Mouse (Mus musculus) forebrain, postnatal 0 days (tissue): Measurements from ENCODE around the gene Usp12. TPM values are rescaled to one million over a fixed set of nuclear protein-coding genes. Genes with fewer than 3 reads are reported as not detected.
A peak's percentile ranks its signal among the peaks of the same experiment; 100 is the strongest.

Experiments used
- ATAC-seq: fragments of 200-750 bp; cut with Nextera tagmentation; 2 replicates; pipeline ENCODE4 v1.8.0; 2017; ENCODE audit warnings: mild to moderate bottlenecking, moderate library complexity
- DNase-seq: peaks from one replicate; pipeline ENCODE4 v3.0.0-alpha.2; 2015
- H3K27ac ChIP-seq: fragments of 300-500 bp; sonication (generic); 2 replicates; pipeline ENCODE4 v1.5.1; 2014; ENCODE audit warnings: low read depth, mild to moderate bottlenecking, antibody characterized with exemption, low read length, moderate library complexity, mixed read lengths
- H3K27me3 ChIP-seq: fragments of 300-500 bp; sonication (generic); 2 replicates; pipeline ENCODE4 v1.6.1; 2014; ENCODE audit warnings: mild to moderate bottlenecking, low read length, mixed read lengths; ENCODE audit not compliant: insufficient read depth
- H3K36me3 ChIP-seq: fragments of 300-500 bp; sonication (generic); 2 replicates; pipeline ENCODE4 v1.6.1; 2014; ENCODE audit warnings: mild to moderate bottlenecking, moderate library complexity; ENCODE audit not compliant: insufficient read depth
- H3K4me1 ChIP-seq: fragments of 300-500 bp; sonication (generic); 2 replicates; pipeline ENCODE4 v1.6.1; 2014; ENCODE audit warnings: antibody characterized with exemption; ENCODE audit not compliant: insufficient read depth
- H3K4me2 ChIP-seq: fragments of 300-500 bp; sonication (generic); 2 replicates; pipeline ENCODE4 v1.6.1; 2014; ENCODE audit warnings: low read depth, mild to moderate bottlenecking, moderate library complexity
- H3K4me3 ChIP-seq: fragments of 300-500 bp; sonication (generic); 2 replicates; pipeline ENCODE4 v1.5.1; 2014; ENCODE audit warnings: low read depth, low read length, mixed read lengths
- H3K9ac ChIP-seq: fragments of 300-500 bp; sonication (generic); 2 replicates; pipeline ENCODE4 v1.6.1; 2014; ENCODE audit warnings: mild to moderate bottlenecking
- H3K9me3 ChIP-seq: fragments of 300-500 bp; sonication (generic); 2 replicates; pipeline ENCODE4 v1.6.1; 2016; ENCODE audit warnings: low read length
- CTCF ChIP-seq: sonication (generic); IDR thresholded peaks from 2 replicates; pipeline ENCODE4 v1.5.1; 2016; ENCODE audit warnings: antibody characterized with exemption, control low read depth, low read depth
- WGBS: fragments of 180-500 bp; shearing (Covaris S2); extraction: QIAGEN DNeasy Blood & Tissue Kit; methylation state at CpG from one replicate; pipeline ENCODE4 v1.1.7; 2014; 5-methylcytosine and 5-hydroxymethylcytosine counted together
- polyA plus RNA-seq: library from polyadenylated mRNA; unstranded; fragments of >200 nt; fragmentation: Nextera tagmentation; extraction: Ambion mirVana; gene quantifications from 2 replicates; pipeline ENCODE4 v1.2.1, GENCODE M21; 2015
- total RNA-seq: library from RNA; depleted of rRNA; stranded (reverse); fragments of >200 nt; gene quantifications from 2 replicates; pipeline ENCODE4 v1.2.3, GENCODE M21; 2014; rRNA removed

The Usp12 gene
- total and polyA plus RNA-seq, 2 experiments from 2014 or later = 16.2 to 31.1 TPM

- WGBS = 83% methylated on average over 4 of the region's 4 CpGs
Measured at GRCm38 (mm10) chr5:146699433-146700019, 95.3 kb downstream of the Usp12 start.

GRCm38 (mm10) chr5:146695543-146695942 is 99.3 kb downstream of the Usp12 start:
- no peak overlapping the region for H3K4me3 ChIP-seq
- no peaks in the 10 kb centered on the region for H3K9me3 ChIP-seq
- no peaks in the 10 kb centered on the region; the same call in 1 of the 2 replicates for H3K27me3 ChIP-seq
- no peaks in the 10 kb centered on the region for H3K36me3 ChIP-seq
- no peak for TF ChIP-seq CTCF
- H3K4me1 ChIP-seq = no peaks in the 10 kb centered on the region
- ATAC-seq = no peak
- no peak for DNase-seq
- H3K4me2 ChIP-seq = no peak overlapping the region
- H3K9ac ChIP-seq = no peak overlapping the region
- WGBS = 83% methylated on average over 5 of the region's 5 CpGs
- no peak overlapping the region for H3K27ac ChIP-seq

More at GRCm38 (mm10) chr5:146699433-146700019, 95.3 kb downstream of the Usp12 start:
- no peaks in the 10 kb centered on the region for H3K4me1 ChIP-seq
- no peak for TF ChIP-seq CTCF
- H3K27me3 ChIP-seq = no peaks in the 10 kb centered on the region; the same call in 1 of the 2 replicates
- H3K4me2 ChIP-seq = no peak overlapping the region
- no peak overlapping the region for H3K9ac ChIP-seq
- DNase-seq (no peak), ATAC-seq (no peak)
- no peak overlapping the region for H3K4me3 ChIP-seq
- no peak overlapping the region for H3K27ac ChIP-seq
- no peaks in the 10 kb centered on the region for H3K36me3 ChIP-seq
- H3K9me3 ChIP-seq = no peaks in the 10 kb centered on the region

GRCm38 (mm10) chr5:146692976-146693361 is 101.8 kb downstream of the Usp12 start:
- no peak overlapping the region for H3K9ac ChIP-seq
- ATAC-seq (no peak), DNase-seq (no peak)
- H3K27ac ChIP-seq = no peak overlapping the region
- no peaks in the 10 kb centered on the region for H3K4me1 ChIP-seq
- H3K36me3 ChIP-seq = no peaks in the 10 kb centered on the region
- H3K9me3 ChIP-seq = no peaks in the 10 kb centered on the region
- WGBS = 76% methylated on average over 5 of the region's 5 CpGs
- H3K4me3 ChIP-seq = no peak overlapping the region
- H3K4me2 ChIP-seq = no peak overlapping the region
- TF ChIP-seq CTCF = no peak
- no peaks in the 10 kb centered on the region; the same call in 1 of the 2 replicates for H3K27me3 ChIP-seq

- H3K27me3 ChIP-seq = no peaks in the 10 kb centered on the region; the same call in 1 of the 2 replicates
- ATAC-seq = peak; percentile 68
- no peak overlapping the region for H3K4me3 ChIP-seq
- peak; percentile 48 for DNase-seq
- H3K27ac ChIP-seq = no peak overlapping the region
- H3K9ac ChIP-seq = no peak overlapping the region
- no peaks in the 10 kb centered on the region for H3K4me1 ChIP-seq
- WGBS = 53% methylated on average over 7 of the region's 7 CpGs
- no peaks in the 10 kb centered on the region for H3K9me3 ChIP-seq
- H3K36me3 ChIP-seq = no peaks in the 10 kb centered on the region
- no peak overlapping the region for H3K4me2 ChIP-seq
- no peak for TF ChIP-seq CTCF
Measured at GRCm38 (mm10) chr5:146692361-146692975, 102.3 kb downstream of the Usp12 start.

GRCm38 (mm10) chr5:146691745-146692144 is 103.1 kb downstream of the Usp12 start:
- Histone ChIP-seq H3K27ac (no peak overlapping the region), H3K4me3 (no peak overlapping the region), H3K27me3 (no peaks in the 10 kb centered on the region), H3K4me1 (no peaks in the 10 kb centered on the region), H3K9ac (no peak overlapping the region), H3K9me3 (no peaks in the 10 kb centered on the region), H3K4me2 (no peak overlapping the region), H3K36me3 (no peaks in the 10 kb centered on the region)
- DNase-seq (no peak), ATAC-seq (no peak)
- 79% methylated on average over 8 of the region's 8 CpGs for WGBS
- 0 out of 2 replicates have a peak, but pooled peaks have one; percentile 15 for TF ChIP-seq CTCF

GRCm38 (mm10) chr5:146687541-146688313 is 107.1 kb downstream of the Usp12 start:
- no peak for DNase-seq
- Histone ChIP-seq H3K36me3 (no peaks in the 10 kb centered on the region), H3K9ac (no peak overlapping the region), H3K4me2 (no peak overlapping the region), H3K27ac (no peak overlapping the region), H3K9me3 (no peaks in the 10 kb centered on the region), H3K4me1 (no peaks in the 10 kb centered on the region), H3K27me3 (no peaks in the 10 kb centered on the region), H3K4me3 (no peak overlapping the region)
- no peak for TF ChIP-seq CTCF
- 70% methylated on average over 17 of the region's 17 CpGs for WGBS
- no peak for ATAC-seq

- Histone ChIP-seq H3K36me3 (no peaks in the 10 kb centered on the region), H3K9me3 (no peaks in the 10 kb centered on the region), H3K4me3 (no peak overlapping the region), H3K4me1 (no peaks in the 10 kb centered on the region), H3K4me2 (no peak overlapping the region), H3K27me3 (no peaks in the 10 kb centered on the region), H3K27ac (no peak overlapping the region), H3K9ac (no peak overlapping the region)
- 85% methylated on average over 12 of the region's 12 CpGs for WGBS
- ATAC-seq (no peak), DNase-seq (no peak)
- no peak for TF ChIP-seq CTCF
Measured at GRCm38 (mm10) chr5:146686954-146687353, 107.9 kb downstream of the Usp12 start.

Other genes starting within 250 kb of the Usp12 start
- gene Gm3415, start 238.9 kb downstream of the Usp12 start, total RNA-seq = not detected in 2 replicates
- gene Gm3415, start 238.9 kb downstream of the Usp12 start, polyA plus RNA-seq = not detected in 2 replicates
- gene Gpr12, start 209.8 kb downstream of the Usp12 start, total RNA-seq = 38.7 and 50.9 TPM in 2 replicates
- gene Gpr12, start 209.8 kb downstream of the Usp12 start, polyA plus RNA-seq = 39.5 and 42.8 TPM in 2 replicates
- 330 and 390 TPM in 2 replicates for gene Rpl21, start 37.9 kb upstream of the Usp12 start, total RNA-seq
- 375 and 447 TPM in 2 replicates for gene Rpl21, start 37.9 kb upstream of the Usp12 start, polyA plus RNA-seq
- gene Rasl11a, start 50.1 kb upstream of the Usp12 start, total RNA-seq = 17.8 and 19.6 TPM in 2 replicates
- 22.8 and 24.7 TPM in 2 replicates for gene Rasl11a, start 50.1 kb upstream of the Usp12 start, polyA plus RNA-seq
- 67.6 and 101 TPM in 2 replicates for gene Gtf3a, start 153.7 kb upstream of the Usp12 start, total RNA-seq
- gene Gtf3a, start 153.7 kb upstream of the Usp12 start, polyA plus RNA-seq = 123 and 138 TPM in 2 replicates
- 17.1 and 22.6 TPM in 2 replicates for gene Mtif3, start 168.8 kb upstream of the Usp12 start, total RNA-seq
- gene Mtif3, start 168.8 kb upstream of the Usp12 start, polyA plus RNA-seq = 17.6 and 18.6 TPM in 2 replicates